Mouse (Mus musculus) splenic B cell, adult 2 months (primary cell): ENCODE measurements around the gene Hip1.
A peak's percentile ranks its signal among the peaks of the same experiment; 100 is the strongest.
"Not testable (repeated sequence)": the region's sequence is repeated elsewhere in the genome, so short reads cannot be mapped to it uniquely, and the experiment has no call there.

Experiments
- DNase-seq: peaks from one replicate; pipeline ENCODE4 v3.0.0-alpha.2; 2011; ENCODE audit warnings: low read depth, low spot score
- H3K27me3 ChIP-seq: 2 replicates; pipeline ENCODE4 v1.6.1; 2012; ENCODE audit warnings: mild to moderate bottlenecking, low read length, moderate library complexity, mixed read lengths; ENCODE audit not compliant: control insufficient read depth, poor library complexity, insufficient read depth, severe bottlenecking
- H3K36me3 ChIP-seq: 2 replicates; pipeline ENCODE4 v1.6.1; 2012; ENCODE audit warnings: mild to moderate bottlenecking, low read length, moderate library complexity, mixed read lengths; ENCODE audit not compliant: control insufficient read depth, poor library complexity, insufficient read depth, severe bottlenecking

Hip1 gene

DNA sequence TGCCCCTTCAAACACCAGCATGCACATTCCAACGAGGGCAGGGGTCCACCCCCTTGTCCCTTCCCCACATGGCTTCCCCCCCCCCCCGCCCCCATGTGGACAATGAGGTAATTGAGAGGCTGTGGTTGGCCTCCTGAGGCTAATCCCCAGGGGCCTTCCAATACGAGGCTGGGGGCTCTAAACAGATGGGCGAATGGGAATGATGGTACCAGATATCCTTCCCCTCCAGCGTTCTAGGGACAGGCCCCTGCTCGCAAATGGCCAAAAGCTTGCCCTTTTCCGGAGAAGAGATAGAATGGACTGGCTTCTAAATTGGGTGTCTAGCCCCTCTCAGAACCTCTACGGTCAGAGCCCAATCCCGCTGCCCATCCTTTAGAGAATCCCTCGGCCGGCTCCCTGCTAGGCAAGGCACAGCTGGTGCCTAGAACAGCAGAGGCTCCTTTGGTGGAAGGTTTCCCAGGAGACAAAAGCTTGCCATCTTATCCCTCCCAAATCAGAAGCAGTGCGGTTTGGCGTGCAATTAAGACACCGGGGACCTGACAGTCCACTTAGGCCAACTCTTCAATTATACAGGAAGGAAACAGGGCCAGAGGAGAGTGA lies 55.1 kb downstream of the Hip1 start:
- no peak for DNase-seq
- Histone ChIP-seq H3K36me3 (no peaks in the 10 kb centered on the region), H3K27me3 (no peaks in the 10 kb centered on the region)

DNA sequence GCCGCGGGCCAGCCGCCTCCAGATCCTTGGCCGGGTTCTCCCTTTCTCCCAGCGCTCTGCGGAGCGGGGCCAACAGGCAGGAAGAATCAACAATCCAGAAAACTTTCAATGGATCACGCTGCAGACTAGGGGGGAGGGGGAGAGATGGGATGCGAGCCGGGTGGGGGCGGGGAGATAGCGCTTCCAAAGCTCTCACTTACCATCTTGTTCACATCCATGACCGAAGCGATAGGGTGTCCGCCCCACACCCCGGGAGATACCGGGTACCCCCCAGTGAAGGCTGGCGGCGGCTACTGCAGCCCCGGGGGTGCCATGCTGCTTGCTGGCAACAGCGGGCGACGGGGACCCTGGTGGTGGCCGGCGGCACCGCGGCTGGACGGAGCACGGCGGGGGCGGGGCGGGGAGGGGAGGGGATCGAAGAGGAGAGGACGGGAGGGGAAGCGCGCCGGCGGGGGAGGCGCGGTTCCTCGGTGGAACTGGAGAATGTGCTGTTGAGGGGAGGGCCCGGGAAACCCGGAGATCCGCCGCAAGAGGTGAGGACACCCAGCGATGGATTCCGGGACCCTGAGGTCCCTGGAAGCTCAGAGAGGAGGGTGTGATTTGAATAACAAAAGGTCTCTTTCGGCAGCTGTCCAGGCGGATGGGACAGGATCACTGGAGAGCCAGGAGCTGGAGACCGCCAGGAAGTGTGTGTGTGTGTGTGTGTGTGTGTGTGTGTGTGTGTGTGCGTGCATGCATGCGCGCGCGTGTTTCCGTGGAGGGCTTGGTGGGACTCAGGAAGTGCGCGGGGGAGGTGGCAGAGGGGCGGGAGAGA lies 55.8 kb downstream of the Hip1 start:
- Histone ChIP-seq H3K36me3 (no peaks in the 10 kb centered on the region), H3K27me3 (no peaks in the 10 kb centered on the region)
- DNase-seq = peak; percentile 80

DNA sequence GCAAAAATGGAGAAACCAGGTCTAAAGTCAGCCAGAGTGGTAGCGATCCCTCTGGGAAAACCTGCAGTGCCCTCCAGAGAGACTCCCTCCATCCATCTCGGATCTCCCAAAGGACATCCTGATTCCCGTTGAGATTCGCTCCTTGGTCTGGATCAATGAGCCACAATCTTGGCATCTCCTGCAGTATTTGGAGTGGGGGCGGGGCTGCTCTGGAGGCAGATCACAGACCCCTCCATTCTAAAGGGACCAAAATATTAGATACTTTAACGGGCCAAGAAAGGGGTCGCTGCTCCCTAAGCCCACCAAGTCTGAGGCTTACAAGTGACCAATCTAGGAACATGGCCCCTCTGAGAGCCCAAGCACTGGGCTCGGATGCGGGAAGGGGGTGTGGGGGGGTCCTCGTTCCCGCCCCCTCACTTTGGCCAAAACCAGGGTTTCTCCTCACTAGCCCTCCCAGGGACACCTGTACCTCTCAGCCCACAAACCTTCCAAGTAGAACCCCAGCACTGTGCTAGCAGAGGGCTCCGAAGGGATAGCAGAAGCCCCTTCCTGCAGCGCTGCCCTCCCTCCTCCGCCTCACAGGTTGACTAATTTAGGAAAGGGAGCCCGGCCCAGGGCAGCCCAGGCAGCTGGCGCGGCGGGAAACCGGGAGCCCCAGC lies 56.6 kb downstream of the Hip1 start:
- no peaks in the 10 kb centered on the region for H3K27me3 ChIP-seq
- DNase-seq = no peak
- H3K36me3 ChIP-seq = no peaks in the 10 kb centered on the region

DNA sequence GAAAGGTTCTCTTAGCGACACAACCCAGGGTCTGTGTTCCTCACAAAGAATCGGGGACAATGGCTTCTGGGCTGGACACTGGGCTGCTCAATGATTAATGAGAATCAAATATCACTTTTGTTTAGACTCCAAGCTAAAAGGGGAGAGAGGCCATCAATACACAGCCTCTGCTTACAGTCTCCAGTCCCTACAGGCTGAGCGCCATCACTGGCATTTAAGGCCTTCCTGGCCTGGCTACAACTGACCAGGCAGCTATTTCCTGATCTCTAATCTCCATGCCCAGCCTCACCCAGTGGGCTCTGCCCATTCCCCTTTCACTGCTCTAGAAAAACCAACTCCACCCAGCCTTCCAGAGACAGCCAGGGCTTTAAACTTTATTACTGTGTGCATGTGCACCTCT lies 59.6 kb downstream of the Hip1 start:
- no peak for DNase-seq
- no peaks in the 10 kb centered on the region for H3K27me3 ChIP-seq
- H3K36me3 ChIP-seq = no peaks in the 10 kb centered on the region

DNA sequence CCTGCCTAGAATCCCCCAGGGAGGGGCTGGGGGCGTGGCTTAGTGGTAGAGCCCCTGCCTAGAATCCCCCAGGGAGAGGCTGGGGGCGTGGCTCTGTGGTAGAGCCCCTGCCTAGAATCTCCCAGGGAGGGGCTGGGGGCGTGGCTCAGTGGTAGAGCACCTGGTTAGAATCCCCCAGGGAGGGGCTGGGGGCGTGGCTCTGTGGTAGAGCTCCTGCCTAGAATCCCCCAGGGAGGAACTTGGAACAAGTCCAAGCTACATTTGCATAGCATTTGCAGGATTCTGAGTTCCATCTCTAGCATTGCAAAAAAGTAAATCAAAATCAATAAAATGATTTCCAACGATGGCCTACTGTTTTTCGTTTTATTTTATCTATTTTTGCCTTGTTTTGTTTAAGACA lies 61.1 kb downstream of the Hip1 start:
- H3K36me3 ChIP-seq, H3K27me3 ChIP-seq: not testable (repeated sequence)
- peak; percentile 67 for DNase-seq

DNA sequence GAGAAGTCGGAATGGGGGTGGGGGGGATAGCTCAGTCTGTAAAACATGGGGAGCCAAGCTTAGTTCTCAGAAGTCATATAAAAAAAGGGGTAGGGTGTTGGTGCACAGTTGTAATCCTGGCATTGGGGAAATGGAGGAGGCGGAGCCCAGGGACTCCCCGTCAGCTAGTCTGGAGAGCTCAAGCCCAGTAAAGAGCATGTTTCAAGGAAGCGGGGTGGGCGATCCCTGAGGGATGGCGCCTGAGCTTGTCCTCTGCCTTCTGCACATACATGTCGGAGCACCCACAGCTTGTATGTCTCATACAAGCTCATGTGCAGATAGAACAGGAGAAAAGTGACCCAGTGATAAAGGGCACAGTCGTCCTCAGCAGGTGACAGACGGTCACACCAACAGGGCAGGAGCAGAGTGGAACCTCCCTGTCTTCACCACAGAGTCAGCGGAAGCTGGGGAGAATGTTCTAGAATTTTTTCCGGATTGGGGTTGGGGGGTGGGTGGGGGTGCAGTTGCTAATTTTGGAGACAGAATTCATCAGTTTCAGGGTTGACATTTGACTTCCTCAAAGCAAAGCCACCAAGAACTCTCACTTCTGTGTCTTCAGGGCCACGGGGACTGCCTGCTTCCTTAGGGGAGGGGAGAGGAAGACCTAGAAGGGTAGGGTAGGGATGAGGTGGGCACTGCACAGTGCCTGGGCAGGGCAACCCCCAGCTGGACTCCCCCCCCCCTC lies 65.9 kb downstream of the Hip1 start:
- Histone ChIP-seq H3K27me3 (no peaks in the 10 kb centered on the region), H3K36me3 (no peaks in the 10 kb centered on the region)
- DNase-seq = peak; percentile 87

DNA sequence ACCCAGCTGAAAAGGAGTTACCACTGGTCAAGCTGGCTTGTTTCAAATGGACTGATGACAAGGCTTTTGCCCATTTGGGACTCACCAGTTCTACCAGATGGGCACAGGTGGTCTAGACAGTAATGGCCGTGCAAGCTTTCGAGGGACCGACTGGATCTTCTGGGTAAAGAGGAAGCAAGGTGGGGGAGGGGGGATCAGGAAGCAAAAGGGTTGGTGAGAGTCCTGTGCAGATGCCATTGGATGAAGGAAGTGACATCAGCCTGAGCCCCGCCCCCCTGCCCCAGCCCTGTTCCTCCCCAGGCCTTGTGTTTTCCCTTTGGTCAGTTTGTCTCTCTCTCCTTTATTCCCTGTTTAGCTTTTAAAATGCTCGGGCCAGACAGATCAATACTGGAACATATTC lies 68.7 kb downstream of the Hip1 start:
- Histone ChIP-seq H3K36me3 (no peaks in the 10 kb centered on the region; the same call in 1 of the 2 replicates), H3K27me3 (no peaks in the 10 kb centered on the region)
- DNase-seq = peak; percentile 26

DNA sequence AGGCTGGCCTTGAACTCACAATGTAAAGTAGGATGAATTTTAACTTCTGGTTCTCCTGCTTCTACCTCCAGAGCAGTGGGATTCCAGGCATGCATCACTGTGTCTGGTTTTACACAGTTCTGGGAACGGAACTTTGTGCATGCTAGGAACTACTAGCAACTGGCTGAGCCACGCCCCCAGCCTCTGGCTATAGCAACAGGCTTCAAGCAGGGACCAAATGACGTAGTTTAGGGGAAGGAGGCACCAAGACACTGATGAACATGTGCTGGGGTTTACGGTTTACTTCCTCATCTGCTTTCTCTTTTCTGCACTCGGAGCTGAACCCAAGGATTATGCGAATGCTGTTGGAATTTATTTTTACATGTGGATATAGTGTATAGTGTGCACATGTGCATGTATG lies 72.5 kb downstream of the Hip1 start:
- H3K27me3 ChIP-seq = no peaks in the 10 kb centered on the region
- H3K36me3 ChIP-seq = no peaks in the 10 kb centered on the region; the same call in 1 of the 2 replicates
- DNase-seq = peak; percentile 75

DNA sequence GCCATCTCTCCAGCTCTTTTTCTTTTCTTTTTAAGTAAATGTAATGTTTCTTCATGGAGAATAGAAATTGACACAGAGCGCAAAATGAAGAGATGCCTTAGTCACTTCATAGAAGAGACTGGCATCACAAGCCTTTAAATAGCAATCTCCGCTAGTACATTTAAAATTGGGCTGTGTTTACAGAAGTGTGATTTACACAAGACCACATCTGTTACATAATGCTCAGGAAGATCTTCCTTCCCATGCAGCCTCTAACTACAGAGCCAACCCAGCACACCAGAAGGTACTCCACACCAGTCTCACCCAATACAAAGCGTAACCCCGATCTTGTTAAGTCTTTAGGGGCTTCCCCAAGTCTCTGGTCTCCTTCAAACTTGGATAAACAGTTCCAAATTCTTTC lies 73.2 kb downstream of the Hip1 start:
- peaks cover 2% of the 10 kb centered on the region for H3K36me3 ChIP-seq
- no peaks in the 10 kb centered on the region for H3K27me3 ChIP-seq
- no peak for DNase-seq

DNA sequence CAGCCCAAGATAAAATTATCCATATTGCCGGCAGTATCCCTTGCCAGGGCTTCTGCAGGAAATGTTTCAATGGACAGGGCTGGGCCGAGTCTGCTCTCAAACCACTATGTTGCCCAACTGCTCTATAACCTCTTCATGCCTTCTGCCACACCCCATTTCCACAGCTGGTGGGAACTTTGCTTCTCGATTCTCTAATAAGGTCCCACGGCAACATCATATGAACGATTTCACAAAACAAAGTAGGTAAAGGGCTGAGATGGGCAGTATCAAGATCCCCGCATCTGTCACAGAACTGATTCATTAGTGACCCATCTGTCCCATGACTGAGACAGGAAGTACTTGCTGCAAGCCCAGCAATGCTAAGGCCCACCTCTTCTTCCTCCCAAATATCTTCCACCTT lies 76.6 kb downstream of the Hip1 start:
- no peaks in the 10 kb centered on the region for H3K27me3 ChIP-seq
- peaks cover 2% of the 10 kb centered on the region for H3K36me3 ChIP-seq
- no peak for DNase-seq

DNA sequence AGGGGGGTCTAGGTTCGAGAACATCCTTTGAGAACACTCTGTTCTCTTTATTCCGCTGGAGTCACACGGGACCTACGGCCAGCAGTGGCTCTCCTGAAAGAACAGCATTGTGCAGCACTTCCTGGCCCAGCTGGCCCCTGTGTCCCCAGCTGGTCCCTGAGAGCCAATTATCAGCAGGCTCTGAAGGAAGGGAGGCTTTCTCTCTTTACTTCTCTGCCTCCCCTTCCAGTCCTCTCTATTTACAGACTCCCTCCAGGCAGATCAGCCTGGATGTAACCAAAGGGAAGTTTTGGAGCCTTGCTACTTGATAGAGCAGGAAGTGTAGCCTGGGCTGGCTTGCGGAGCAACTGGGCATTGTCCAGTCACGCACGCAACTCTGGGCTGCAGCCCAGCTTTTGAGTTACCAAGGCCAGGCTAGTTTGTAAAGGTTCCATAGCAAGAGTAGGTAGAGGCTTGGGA lies 79.1 kb downstream of the Hip1 start:
- DNase-seq = no peak

DNA sequence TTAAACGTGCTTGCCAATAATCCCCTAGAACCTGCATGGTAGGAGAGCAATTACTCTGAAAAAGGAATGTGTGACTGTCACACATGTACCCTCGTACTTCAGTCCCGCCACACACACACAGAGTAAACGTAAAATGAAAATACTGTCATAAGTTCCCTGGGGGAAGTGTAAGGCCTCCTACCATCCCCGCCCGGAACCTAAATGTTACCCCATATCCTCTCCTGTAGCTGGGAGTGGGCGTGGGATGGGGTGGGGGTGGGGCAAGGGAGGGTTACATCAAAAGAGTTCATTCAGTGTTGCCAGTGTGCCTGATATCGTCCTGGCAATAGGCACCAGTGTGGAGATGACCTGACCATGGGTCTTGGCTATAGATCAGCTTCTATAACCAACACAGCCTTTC lies 81.5 kb downstream of the Hip1 start:
- DNase-seq = no peak

More for the DNA sequence above, 79.1 kb downstream of the Hip1 start:
- Histone ChIP-seq H3K27me3 (no peaks in the 10 kb centered on the region), H3K36me3 (peaks cover 2% of the 10 kb centered on the region; the same call in 1 of the 2 replicates)

DNA sequence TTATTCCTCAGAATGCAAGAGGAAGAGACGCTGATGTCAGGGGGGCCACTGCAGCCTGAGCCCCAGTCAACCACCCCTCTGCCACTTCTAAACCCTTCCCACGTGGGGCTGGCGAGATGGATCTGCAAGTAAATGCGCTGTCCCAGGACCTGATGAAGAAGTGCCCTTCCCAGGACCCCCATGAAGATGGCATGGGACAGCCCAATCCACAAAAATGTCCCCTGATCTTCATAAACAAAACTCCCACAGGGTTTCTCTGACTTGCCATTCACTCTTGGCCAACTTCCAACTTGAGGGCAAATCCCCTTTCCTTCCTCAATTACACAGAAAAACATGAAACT lies 84.1 kb downstream of the Hip1 start:
- no peak for DNase-seq
- no peaks in the 10 kb centered on the region for H3K36me3 ChIP-seq
- H3K27me3 ChIP-seq = no peaks in the 10 kb centered on the region

More for the DNA sequence above, 81.5 kb downstream of the Hip1 start:
- Histone ChIP-seq H3K27me3 (no peaks in the 10 kb centered on the region), H3K36me3 (peaks cover 2% of the 10 kb centered on the region; the same call in 1 of the 2 replicates)

DNA sequence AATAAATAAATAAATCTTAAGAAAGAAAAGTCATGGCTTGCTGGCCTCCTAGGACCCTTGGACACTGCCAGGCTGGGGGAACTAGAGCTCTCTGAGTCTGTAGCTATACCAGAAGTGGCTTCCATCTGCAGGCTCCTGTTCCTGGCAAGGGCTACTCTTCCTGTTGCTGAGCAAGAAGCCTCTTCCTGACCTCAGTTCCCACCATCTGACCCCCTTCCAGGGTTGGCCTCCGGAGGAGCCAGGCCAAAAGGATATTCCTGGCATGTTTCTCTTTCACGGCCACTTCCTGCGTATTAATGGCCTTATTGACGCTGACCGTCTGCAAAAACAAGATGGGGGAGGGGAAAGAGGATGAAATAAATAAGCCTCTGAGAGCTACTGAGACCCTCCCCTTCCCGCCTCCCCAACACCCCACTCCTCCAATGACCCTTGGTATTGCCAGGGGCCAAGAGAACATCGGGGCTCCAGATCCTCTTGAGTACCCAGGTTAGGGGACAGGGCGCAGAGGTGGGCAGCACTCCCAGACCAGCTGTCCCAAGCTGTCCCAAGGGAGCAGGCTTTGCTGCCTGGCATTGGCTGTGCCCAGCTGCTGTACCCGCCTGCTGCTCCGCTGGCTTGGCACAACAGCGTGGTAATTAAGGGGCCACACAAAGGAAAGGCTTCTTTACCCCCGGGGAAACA lies 84.6 kb downstream of the Hip1 start:
- no peaks in the 10 kb centered on the region for H3K36me3 ChIP-seq
- DNase-seq = no peak
- no peaks in the 10 kb centered on the region for H3K27me3 ChIP-seq
